8 mouse cellular contexts compared by ENCODE assay signal in the genomic region with DNA sequence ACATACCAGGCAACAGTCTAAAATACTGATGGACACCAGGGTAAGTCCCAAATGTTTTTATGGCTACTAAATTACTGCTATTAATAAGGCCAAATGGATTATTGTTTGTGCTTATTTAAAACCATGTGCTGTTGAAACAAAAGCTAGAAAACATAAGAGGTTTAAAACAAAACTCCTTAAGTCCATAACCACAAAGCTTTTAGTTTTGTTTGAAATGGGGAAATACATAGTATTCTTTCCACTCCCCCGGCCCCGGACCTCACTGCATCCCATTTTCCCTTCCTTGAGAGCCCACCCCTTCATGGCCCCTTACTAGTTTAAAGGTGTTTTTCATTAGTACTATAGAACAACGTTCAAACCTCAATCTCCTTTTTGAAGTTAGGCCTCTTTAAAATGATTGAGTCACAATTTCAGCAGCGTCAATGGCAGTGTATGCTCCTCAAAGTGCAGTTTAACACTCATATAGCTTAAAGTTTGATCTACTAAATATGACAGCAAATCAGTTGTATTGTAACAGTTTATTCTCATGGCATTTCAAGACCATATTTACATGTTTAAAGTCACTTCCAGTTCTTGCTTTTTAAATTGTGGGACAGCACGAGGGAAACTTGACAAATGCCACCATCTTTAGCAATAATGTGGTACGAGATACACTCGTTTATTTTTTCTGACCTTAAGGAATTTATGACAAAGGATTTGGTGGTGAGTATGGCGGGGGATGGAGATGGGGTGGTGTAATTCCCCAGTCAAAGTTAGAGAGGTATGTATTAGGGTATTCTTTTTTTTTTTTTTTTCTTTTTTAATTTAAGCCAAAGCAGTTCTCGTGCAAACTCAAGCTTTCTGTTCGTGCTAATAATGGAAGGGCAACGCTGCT. TPM values are rescaled to one million over a fixed set of nuclear protein-coding genes. Genes with fewer than 3 reads are reported as not detected.
A peak's percentile ranks its signal among the peaks of the same experiment; 100 is the strongest.
DNase-seq lines count a peak whose midpoint lies in the region; ATAC-seq and TF ChIP-seq lines count a peak whose summit lies in the region.

No protein-coding gene starts in this region.

- peak overlapping the region; percentile 94 for H3K27ac ChIP-seq in forebrain, embryonic 11.5 days (ENCODE audit: low read depth, low read length)
- peak overlapping the region; percentile 75 for H3K27ac ChIP-seq in liver, embryonic 14.5 days

- H3K27me3 ChIP-seq in forebrain, embryonic 11.5 days (ENCODE audit: control insufficient read depth, insufficient read depth, low read length) = no peaks in the 10 kb centered on the region
- H3K27me3 ChIP-seq in liver, embryonic 14.5 days (ENCODE audit: control insufficient read depth, insufficient read depth, low read length) = no peaks in the 10 kb centered on the region

- peak overlapping the region; percentile 55 for H3K4me2 ChIP-seq in forebrain, embryonic 11.5 days (ENCODE audit: low read depth, low read length, severe bottlenecking)
- peak overlapping the region; percentile 69 for H3K4me2 ChIP-seq in liver, embryonic 14.5 days (ENCODE audit: low read depth)

- ATAC-seq in forebrain, embryonic 11.5 days (replicated peaks; ENCODE audit: low FRiP score) = no peak
- no peak for ATAC-seq in liver, embryonic 14.5 days (ENCODE audit: insufficient read depth)

- peak overlapping the region; percentile 66 for H3K4me3 ChIP-seq in forebrain, embryonic 11.5 days (ENCODE audit: low read depth, low read length)
- peak overlapping the region; percentile 71 to 97 for H3K4me3 ChIP-seq in liver, embryonic 14.5 days (ENCODE audit: insufficient read depth in 1 of 2, low read depth in 2 of 2, low read length in 2 of 2)

- H3K9ac ChIP-seq in forebrain, embryonic 11.5 days (ENCODE audit: low read length) = peak overlapping the region; percentile 99
- peak overlapping the region; percentile 86 for H3K9ac ChIP-seq in liver, embryonic 14.5 days (replicated peaks)

- TF ChIP-seq CTCF in liver, embryonic 14.5 days (IDR thresholded peaks at IDR 0.05; ENCODE audit: low read depth) = no peak

- DNase-seq in embryo, embryonic 10.5 days (ENCODE audit: low spot score) = peak; percentile 55
- no peak for DNase-seq in embryo, embryonic 10 days (ENCODE audit: low spot score)
- DNase-seq in 416B (ENCODE audit: low read depth) = peak; percentile 69
- no peak for DNase-seq in forebrain, embryonic 11.5 days (ENCODE audit: low spot score)
- no peak for DNase-seq in liver, embryonic 14.5 days (ENCODE audit: low read depth in 3 of 3, low spot score in 3 of 3)
- DNase-seq in cerebellum, postnatal 14 days = no peak
- no peak for DNase-seq in frontal cortex, postnatal 36 days (ENCODE audit: low spot score in 2 of 2)
- no peak for DNase-seq in adrenal gland, postnatal 4 days (ENCODE audit: low spot score in 2 of 2)

- TF ChIP-seq EP300 in liver, embryonic 14.5 days (IDR thresholded peaks at IDR 0.05; ENCODE audit: low read depth) = no peak

- WGBS in forebrain, embryonic 11.5 days = 9% methylated on average over 11 of the region's 11 CpGs
- 3% methylated on average over 11 of the region's 11 CpGs for WGBS in liver, embryonic 14.5 days (ENCODE audit: insufficient replicate concordance)

- no peaks in the 10 kb centered on the region for H3K36me3 ChIP-seq in forebrain, embryonic 11.5 days (ENCODE audit: control insufficient read depth, insufficient read depth, low read length)
- H3K36me3 ChIP-seq in liver, embryonic 14.5 days (replicated peaks; ENCODE audit: control insufficient read depth, insufficient read depth, low read depth) = no peaks in the 10 kb centered on the region

- no peaks in the 10 kb centered on the region for H3K4me1 ChIP-seq in forebrain, embryonic 11.5 days (replicated peaks; ENCODE audit: control insufficient read depth, insufficient read depth, low read length)
- H3K4me1 ChIP-seq in liver, embryonic 14.5 days (replicated peaks; ENCODE audit: control insufficient read depth in 2 of 2, insufficient read depth in 2 of 2, low read length in 1 of 2) = peaks cover 6 to 13% of the 10 kb centered on the region in 2 experiments

- no peaks in the 10 kb centered on the region for H3K9me3 ChIP-seq in forebrain, embryonic 11.5 days (ENCODE audit: control insufficient read depth, low read length)
- no peaks in the 10 kb centered on the region for H3K9me3 ChIP-seq in liver, embryonic 14.5 days (ENCODE audit: control insufficient read depth, low read length)

RNA-seq across cellular contexts. Expression of gene Ints12, which starts 1.2 kb away (rescaled TPM):
- 22.4 and 22.9 TPM in 2 replicates for polyA plus RNA-seq in forebrain, embryonic 11.5 days (2014; fragmentation: Nextera tagmentation; extraction: Ambion mirVana)
- 4.3 and 6.9 TPM in 2 replicates for polyA plus RNA-seq in liver, embryonic 14.5 days (2012; rRNA removed)
- 8.9 and 9.7 TPM in 2 replicates for polyA plus RNA-seq in liver, embryonic 14.5 days (2014; fragmentation: Nextera tagmentation; extraction: Ambion mirVana)
- total RNA-seq in adrenal gland, postnatal 4 days (2021) = 10 to 100 TPM; 16.6 to 18.2 TPM

RNA-seq across cellular contexts. Expression of gene Gstcd, which starts 1.3 kb away (rescaled TPM):
- polyA plus RNA-seq in forebrain, embryonic 11.5 days (2014; fragmentation: Nextera tagmentation; extraction: Ambion mirVana) = 13.4 and 13.6 TPM in 2 replicates
- 3.7 and 5.3 TPM in 2 replicates for polyA plus RNA-seq in liver, embryonic 14.5 days (2012; rRNA removed)
- polyA plus RNA-seq in liver, embryonic 14.5 days (2014; fragmentation: Nextera tagmentation; extraction: Ambion mirVana) = 2.3 and 3.0 TPM in 2 replicates
- total RNA-seq in adrenal gland, postnatal 4 days (2021) = 10 to 100 TPM; 21.1 to 23.0 TPM

Comparison
In these comparisons a context has a peak if more than half of its experiments do, and no peak if none do; other contexts are left out.
1. DNase-seq: peak in embryo, embryonic 10.5 days (single experiment) and 416B (single experiment); none in embryo, embryonic 10 days (single experiment), forebrain, embryonic 11.5 days (single experiment), liver, embryonic 14.5 days (0 of 3), cerebellum, postnatal 14 days (0 of 2), frontal cortex, postnatal 36 days (0 of 2) and adrenal gland, postnatal 4 days (0 of 2).